Mouse (Mus musculus) limb, embryonic 13.5 days (tissue): ENCODE data around the gene Rpl14. TPM values are rescaled to one million over a fixed set of nuclear protein-coding genes. Genes with fewer than 3 reads are reported as not detected.

Experiments used
- ATAC-seq: fragments of 200-750 bp; cut with Nextera tagmentation; 2 replicates; pipeline ENCODE4 v1.8.0; 2017; ENCODE audit warnings: low read depth, moderate number of reproducible peaks, moderate TSS enrichment; ENCODE audit not compliant: low FRiP score
- H3K27ac ChIP-seq: fragments of 300-500 bp; sonication (generic); 2 replicates; pipeline ENCODE4 v1.5.1; 2015; ENCODE audit warnings: inconsistent platforms, mild to moderate bottlenecking, moderate library complexity
- H3K27me3 ChIP-seq: fragments of 300-500 bp; sonication (generic); 2 replicates; pipeline ENCODE4 v1.6.1; 2015; ENCODE audit warnings: mild to moderate bottlenecking, inconsistent platforms
- H3K36me3 ChIP-seq: fragments of 300-500 bp; sonication (generic); 2 replicates; pipeline ENCODE4 v1.6.1; 2015; ENCODE audit warnings: inconsistent platforms, mild to moderate bottlenecking, moderate library complexity
- H3K4me1 ChIP-seq: fragments of 300-500 bp; sonication (generic); 2 replicates; pipeline ENCODE4 v1.6.1; 2015; ENCODE audit warnings: inconsistent platforms
- H3K4me2 ChIP-seq: fragments of 300-500 bp; sonication (generic); replicated peaks from 2 replicates; pipeline ENCODE4 v1.6.1; 2015; ENCODE audit warnings: inconsistent platforms, mild to moderate bottlenecking, moderate library complexity
- H3K4me3 ChIP-seq: fragments of 300-500 bp; sonication (generic); 2 replicates; pipeline ENCODE4 v1.5.1; 2015; ENCODE audit warnings: moderate library complexity, mild to moderate bottlenecking, inconsistent platforms
- H3K9ac ChIP-seq: fragments of 300-500 bp; sonication (generic); 2 replicates; pipeline ENCODE4 v1.6.1; 2015; ENCODE audit warnings: mild to moderate bottlenecking, inconsistent platforms
- H3K9me3 ChIP-seq: fragments of 300-500 bp; sonication (generic); 2 replicates; pipeline ENCODE4 v1.6.1; 2016; ENCODE audit warnings: inconsistent platforms
- WGBS: fragments of 180-500 bp; shearing (Covaris S2); methylation state at CpG from one replicate; pipeline ENCODE4 v1.1.7; 2015; 5-methylcytosine and 5-hydroxymethylcytosine counted together
- polyA plus RNA-seq: library from polyadenylated mRNA; unstranded; fragments of >200 nt; fragmentation: Nextera tagmentation; extraction: Ambion mirVana; gene quantifications from 2 replicates; pipeline ENCODE4 v1.2.1, GENCODE M21; 2015

Gene Rpl14
- polyA plus RNA-seq, 1 experiment from 2014 or later: 827 TPM

- Histone ChIP-seq H3K4me3 (peak overlapping the region; percentile 70), H3K36me3 (peaks cover 40% of the 10 kb centered on the region), H3K27ac (no peak overlapping the region), H3K9me3 (no peaks in the 10 kb centered on the region), H3K4me2 (peak overlapping the region; percentile 91), H3K4me1 (peaks cover 18% of the 10 kb centered on the region), H3K9ac (no peak overlapping the region), H3K27me3 (no peaks in the 10 kb centered on the region)
- ATAC-seq: no peak
- 8% methylated on average over 4 of the region's 4 CpGs for WGBS
Observed at GRCm38 (mm10) chr9:120576662-120577013, 5.4 kb downstream of the Rpl14 start.

DNA sequence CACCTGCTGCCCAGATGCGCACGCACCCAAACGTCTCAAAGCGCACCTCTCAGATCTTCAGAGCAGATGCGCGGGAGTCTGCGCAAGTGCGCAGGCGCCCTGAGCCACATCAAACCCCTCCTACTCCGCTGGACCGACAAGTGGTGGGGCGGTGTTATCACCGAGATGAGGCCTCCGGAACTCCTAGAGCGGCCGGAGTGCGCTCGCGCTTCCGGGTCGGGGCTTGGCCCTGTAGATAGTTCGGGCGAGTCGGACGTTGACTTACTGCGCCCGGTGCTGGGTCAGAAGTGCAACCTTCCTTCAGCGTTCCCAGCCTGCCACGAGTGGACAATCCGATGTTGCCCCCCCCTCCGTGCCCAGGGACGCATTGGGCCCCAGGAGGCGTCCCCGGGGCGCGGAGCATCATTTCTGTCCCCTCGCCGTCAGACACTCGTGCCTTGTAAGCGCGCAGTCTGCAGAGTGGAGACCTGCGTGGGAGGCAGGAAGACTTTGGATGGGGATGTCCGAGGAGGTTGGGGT, 5.9 kb downstream of the Rpl14 start:
- Histone ChIP-seq H3K4me2 (peak overlapping the region; percentile 91), H3K27me3 (no peaks in the 10 kb centered on the region), H3K4me1 (peaks cover 19% of the 10 kb centered on the region), H3K9ac (peak overlapping the region; percentile 91), H3K27ac (no peak overlapping the region; the same call in 1 of the 2 replicates), H3K4me3 (peak overlapping the region; percentile 70), H3K36me3 (peaks cover 40% of the 10 kb centered on the region), H3K9me3 (no peaks in the 10 kb centered on the region)
- peak; percentile 89 for ATAC-seq
- WGBS: under 1% methylated on average over 43 of the region's 43 CpGs

GRCm38 (mm10) chr9:120577706-120578405, 6.6 kb downstream of the Rpl14 start:
- Histone ChIP-seq H3K36me3 (peaks cover 35% of the 10 kb centered on the region), H3K4me3 (peak overlapping the region; percentile 70), H3K4me2 (peak overlapping the region; percentile 91), H3K27me3 (no peaks in the 10 kb centered on the region), H3K9ac (peak overlapping the region; percentile 91), H3K27ac (no peak overlapping the region), H3K9me3 (no peaks in the 10 kb centered on the region), H3K4me1 (peaks cover 18% of the 10 kb centered on the region)
- no peak for ATAC-seq
- WGBS: 60% methylated on average over 12 of the region's 12 CpGs

GRCm38 (mm10) chr9:120578701-120579100, 7.5 kb downstream of the Rpl14 start:
- ATAC-seq: no peak
- no peak overlapping the region for H3K4me2 ChIP-seq
- H3K4me1 ChIP-seq: peaks cover 21% of the 10 kb centered on the region
- no peaks in the 10 kb centered on the region for H3K27me3 ChIP-seq
- H3K9me3 ChIP-seq: no peaks in the 10 kb centered on the region
- H3K9ac ChIP-seq: no peak overlapping the region
- WGBS: 55% methylated on average over 6 of the region's 6 CpGs
- no peak overlapping the region for H3K27ac ChIP-seq
- no peak overlapping the region for H3K4me3 ChIP-seq
- H3K36me3 ChIP-seq: peaks cover 27% of the 10 kb centered on the region

DNA sequence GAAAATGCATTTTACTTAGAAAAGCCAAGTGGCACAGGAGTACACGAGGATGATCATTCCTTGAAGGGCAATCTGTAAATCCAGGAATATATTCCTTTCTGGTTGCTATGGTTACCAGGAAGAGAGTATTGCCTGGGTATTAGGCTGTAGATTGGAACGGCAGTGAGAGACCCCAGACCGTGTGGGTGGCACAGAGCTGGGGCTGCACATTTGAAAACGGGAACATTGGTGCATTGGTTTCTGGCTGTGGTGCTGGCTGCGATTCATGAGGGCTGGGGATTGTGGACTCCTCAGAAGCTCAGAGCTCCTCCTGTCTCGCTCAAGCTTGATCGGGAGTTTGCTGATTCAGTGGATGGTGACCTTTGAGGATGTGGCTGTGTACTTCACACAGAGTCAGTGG, 8.6 kb downstream of the Rpl14 start:
- H3K27me3 ChIP-seq: no peaks in the 10 kb centered on the region
- peaks cover 15% of the 10 kb centered on the region for H3K36me3 ChIP-seq
- no peak overlapping the region for H3K27ac ChIP-seq
- H3K9me3 ChIP-seq: no peaks in the 10 kb centered on the region
- WGBS: 85% methylated on average over 7 of the region's 7 CpGs
- H3K4me2 ChIP-seq: no peak overlapping the region
- H3K9ac ChIP-seq: no peak overlapping the region
- no peak for ATAC-seq
- H3K4me3 ChIP-seq: no peak overlapping the region
- H3K4me1 ChIP-seq: peaks cover 21% of the 10 kb centered on the region

GRCm38 (mm10) chr9:120581941-120582618, 10.8 kb downstream of the Rpl14 start:
- peak; percentile 83; the same call in 1 of the 2 replicates for ATAC-seq
- no peaks in the 10 kb centered on the region for H3K27me3 ChIP-seq
- WGBS: 19% methylated on average over 21 of the region's 21 CpGs
- H3K27ac ChIP-seq: peak overlapping the region; percentile 83
- H3K9ac ChIP-seq: peak overlapping the region; percentile 74
- H3K36me3 ChIP-seq: no peaks in the 10 kb centered on the region
- H3K4me2 ChIP-seq: peak overlapping the region; percentile 86
- peak overlapping the region; percentile 47 for H3K4me3 ChIP-seq
- H3K4me1 ChIP-seq: peaks cover 21% of the 10 kb centered on the region
- H3K9me3 ChIP-seq: no peaks in the 10 kb centered on the region

DNA sequence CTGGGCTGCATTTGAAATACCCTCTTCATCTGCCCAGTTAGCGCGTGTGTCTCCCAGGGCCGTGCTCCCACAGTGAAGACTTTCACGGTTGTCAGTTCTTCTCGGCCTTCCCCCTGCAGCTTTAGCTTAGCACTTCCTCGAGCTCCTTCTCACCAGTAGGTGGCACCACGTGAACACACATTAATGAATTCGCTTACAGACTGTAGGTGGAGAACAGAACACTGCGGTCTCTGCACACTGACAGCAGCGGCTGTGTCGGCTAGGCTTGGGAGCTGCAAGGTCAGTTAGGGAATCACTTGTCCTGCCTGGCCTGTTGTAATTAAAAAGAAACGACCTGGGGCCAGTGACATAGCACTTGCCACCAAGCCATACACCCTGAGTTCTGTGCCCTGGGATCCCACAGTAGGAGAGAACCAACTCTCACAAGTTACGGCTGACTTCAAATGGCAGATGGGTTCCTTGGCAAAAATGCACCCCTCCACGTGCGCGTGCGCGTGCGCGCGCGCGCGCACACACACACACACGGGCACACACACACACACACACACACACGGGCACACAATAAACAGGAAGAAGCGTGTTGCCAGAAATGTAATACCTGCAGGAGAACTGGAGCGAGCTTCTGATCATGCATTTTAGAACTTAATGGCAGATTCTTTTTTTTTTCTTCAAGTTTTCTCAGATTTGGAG, 11.5 kb downstream of the Rpl14 start:
- Histone ChIP-seq H3K4me1 (peaks cover 16% of the 10 kb centered on the region), H3K9ac (peak overlapping the region; percentile 74), H3K4me2 (peak overlapping the region; percentile 86), H3K27ac (peak overlapping the region; percentile 83), H3K4me3 (peak overlapping the region; percentile 47), H3K27me3 (no peaks in the 10 kb centered on the region), H3K9me3 (no peaks in the 10 kb centered on the region), H3K36me3 (no peaks in the 10 kb centered on the region)
- WGBS: 11% methylated on average over 28 of the region's 28 CpGs
- ATAC-seq: peak; percentile 83

- H3K27me3 ChIP-seq: no peaks in the 10 kb centered on the region
- WGBS: 80% methylated on average over 3 of the region's 3 CpGs
- H3K27ac ChIP-seq: no peak overlapping the region
- H3K9me3 ChIP-seq: no peaks in the 10 kb centered on the region
- ATAC-seq: no peak
- peak overlapping the region; percentile 47; the same call in 1 of the 2 replicates for H3K4me3 ChIP-seq
- H3K36me3 ChIP-seq: no peaks in the 10 kb centered on the region
- H3K9ac ChIP-seq: peak overlapping the region; percentile 74; the same call in 1 of the 2 replicates
- H3K4me2 ChIP-seq: peak overlapping the region; percentile 86
- peaks cover 15% of the 10 kb centered on the region for H3K4me1 ChIP-seq
Observed at GRCm38 (mm10) chr9:120583314-120583713, 12.1 kb downstream of the Rpl14 start.

GRCm38 (mm10) chr9:120586546-120586945, 15.3 kb downstream of the Rpl14 start:
- Histone ChIP-seq H3K27ac (no peak overlapping the region), H3K9ac (no peak overlapping the region), H3K36me3 (no peaks in the 10 kb centered on the region), H3K27me3 (no peaks in the 10 kb centered on the region), H3K4me3 (no peak overlapping the region), H3K9me3 (no peaks in the 10 kb centered on the region), H3K4me2 (no peak overlapping the region), H3K4me1 (peaks cover 15% of the 10 kb centered on the region)
- ATAC-seq: no peak
- WGBS: 18% methylated on average over 3 of the region's 3 CpGs

DNA sequence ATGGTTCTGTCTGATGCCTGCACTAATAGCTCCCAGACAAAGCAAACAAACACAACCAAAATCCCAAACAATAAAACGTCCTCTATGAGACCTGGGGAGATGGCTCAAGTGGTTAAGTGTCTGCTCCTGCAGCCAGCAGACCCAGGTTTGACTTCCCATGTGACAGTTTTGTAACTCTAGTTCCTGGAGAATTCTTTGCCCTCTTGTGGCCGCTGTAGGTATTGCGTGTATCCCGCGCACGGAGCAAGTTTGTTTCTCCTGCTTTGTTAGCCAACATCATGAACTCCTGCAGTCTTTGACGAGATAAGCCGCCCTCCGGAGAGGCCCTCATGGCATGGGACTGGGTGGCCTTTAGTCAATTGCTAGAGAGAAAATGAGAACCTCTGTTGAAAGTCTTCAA, 20.2 kb downstream of the Rpl14 start:
- Histone ChIP-seq H3K4me2 (no peak overlapping the region), H3K9ac (no peak overlapping the region), H3K36me3 (no peaks in the 10 kb centered on the region), H3K4me3 (no peak overlapping the region), H3K9me3 (no peaks in the 10 kb centered on the region), H3K27me3 (no peaks in the 10 kb centered on the region), H3K27ac (no peak overlapping the region), H3K4me1 (peaks cover 6% of the 10 kb centered on the region; the same call in 1 of the 2 replicates)
- ATAC-seq: no peak
- 8% methylated on average over 9 of the region's 9 CpGs for WGBS

- no peaks in the 10 kb centered on the region for H3K27me3 ChIP-seq
- 64% methylated on average over 9 of the region's 9 CpGs for WGBS
- no peak overlapping the region for H3K27ac ChIP-seq
Observed at GRCm38 (mm10) chr9:120593383-120594101, 22.3 kb downstream of the Rpl14 start.

More at GRCm38 (mm10) chr9:120593383-120594101, 22.3 kb downstream of the Rpl14 start:
- H3K9me3 ChIP-seq: no peaks in the 10 kb centered on the region
- no peak for ATAC-seq
- H3K4me3 ChIP-seq: no peak overlapping the region
- no peak overlapping the region for H3K9ac ChIP-seq
- no peaks in the 10 kb centered on the region for H3K36me3 ChIP-seq
- H3K4me1 ChIP-seq: peaks cover 6% of the 10 kb centered on the region; the same call in 1 of the 2 replicates
- H3K4me2 ChIP-seq: no peak overlapping the region
